Mouse (Mus musculus) liver, adult 2 months (tissue): ENCODE results near the gene Ehmt2.

Source experiments
- CTCF ChIP-seq: fragments of 200-500 bp; IDR thresholded peaks from 2 replicates; pipeline ENCODE4 v1.5.1; 2011; ENCODE audit warnings: low read depth, low read length, control low read depth
- POLR2A ChIP-seq: fragments of 200-500 bp; IDR thresholded peaks from 2 replicates; pipeline ENCODE4 v1.6.1; 2011; ENCODE audit warnings: low read length, control low read depth; ENCODE audit not compliant: insufficient read depth; ENCODE audit errors: extremely low read depth

GRCm38 (mm10) chr17:34898706-34899052 is 410 bp downstream of the Ehmt2 start:
- TF ChIP-seq CTCF (no peak), POLR2A (no peak)
